Mouse (Mus musculus) testis, adult 2 months (tissue): ENCODE results near the gene Rgs7.

Experiments
- CTCF ChIP-seq: fragments of 200-500 bp; IDR thresholded peaks from 2 replicates; pipeline ENCODE4 v1.5.1; 2012; ENCODE audit warnings: low read depth, mild to moderate bottlenecking, inconsistent platforms, low read length, moderate library complexity; ENCODE audit not compliant: control insufficient read depth, insufficient read depth, insufficient replicate concordance
- POLR2A ChIP-seq: fragments of 200-500 bp; IDR thresholded peaks from 2 replicates; pipeline ENCODE4 v1.6.1; 2012; ENCODE audit warnings: low read depth, mild to moderate bottlenecking, inconsistent platforms, low read length, moderate library complexity; ENCODE audit not compliant: control insufficient read depth

GRCm38 (mm10) chr1:175184736-175185135, 307.6 kb downstream of the Rgs7 start:
- TF ChIP-seq CTCF (no peak), POLR2A (no peak)
